Mouse (Mus musculus) thymus, adult 2 months (tissue): ENCODE measurements around the gene Acot7.

ENCODE experiments used
- CTCF ChIP-seq: fragments of 200-500 bp; IDR thresholded peaks from 2 replicates; pipeline ENCODE4 v1.5.1; 2012; ENCODE audit warnings: mild to moderate bottlenecking, control low read depth, low read length, moderate library complexity, borderline replicate concordance; ENCODE audit not compliant: control insufficient read depth, poor library complexity, insufficient read depth; ENCODE audit errors: extremely low read depth
- POLR2A ChIP-seq: fragments of 200-500 bp; IDR thresholded peaks from 2 replicates; pipeline ENCODE4 v1.6.1; 2012; ENCODE audit warnings: mild to moderate bottlenecking, low read length, control low read depth, moderate library complexity; ENCODE audit not compliant: control insufficient read depth, poor library complexity, insufficient read depth; ENCODE audit errors: extremely low read depth

GRCm38 (mm10) chr4:152290991-152291390 lies 113.1 kb downstream of the Acot7 start:
- TF ChIP-seq POLR2A (no peak), CTCF (no peak)
